Mouse (Mus musculus): ENCODE data around the gene Tmem206. TPM values are rescaled to one million over a fixed set of nuclear protein-coding genes. Genes with fewer than 3 reads are reported as not detected.
A peak's percentile ranks its signal among the peaks of the same experiment; 100 is the strongest.

The Tmem206 gene
- total RNA-seq, 4 experiments from 2014 or later, result 0.68 to 1.9 (median 0.84) TPM

DNA sequence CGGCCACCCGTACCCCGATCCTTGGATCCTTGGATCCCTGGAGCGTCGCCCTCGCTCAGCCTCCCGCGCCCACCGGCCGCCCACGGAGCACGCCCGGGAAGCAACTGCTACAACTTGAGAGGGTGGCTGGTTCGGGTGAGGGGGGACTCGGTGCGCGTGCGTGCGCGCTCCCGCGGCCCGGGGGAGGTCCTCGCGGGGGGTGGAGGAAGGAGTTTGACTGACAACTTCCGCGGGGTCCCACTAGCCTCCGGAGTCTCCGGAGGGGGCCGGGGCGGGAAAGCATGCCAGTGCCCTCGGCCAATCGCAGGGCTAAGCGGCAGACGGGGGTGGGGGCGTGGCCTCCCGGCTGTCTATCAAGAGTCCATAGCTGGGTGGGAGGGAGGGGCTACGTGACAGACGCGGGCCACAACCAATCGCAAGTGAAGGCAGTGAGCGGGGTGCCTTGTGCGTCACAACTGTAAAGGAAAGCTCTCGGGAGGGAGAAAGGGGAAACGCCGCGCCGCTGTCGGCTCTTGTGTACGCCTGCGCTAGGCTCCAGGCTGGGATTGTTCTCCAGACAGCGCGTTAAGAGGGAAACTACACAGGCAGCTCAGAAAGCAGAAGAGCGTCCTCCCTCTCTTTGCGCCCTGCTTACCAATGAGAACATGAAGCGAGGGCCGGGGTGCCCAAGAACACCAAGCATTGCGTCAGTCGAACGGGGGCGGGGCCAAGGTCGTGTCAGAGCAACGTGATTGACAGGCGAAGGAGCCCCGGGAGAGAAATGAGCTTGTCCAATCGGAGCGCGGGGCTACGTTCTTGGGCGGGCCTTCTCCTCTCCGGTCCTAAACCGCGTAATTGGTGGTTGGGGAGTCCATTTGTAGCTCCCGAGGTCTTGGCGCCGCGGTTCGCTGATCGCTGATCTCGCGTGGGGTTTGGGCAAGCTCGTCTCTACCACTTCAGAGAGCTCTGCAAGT, 71.5 kb downstream of the Tmem206 start:
- peak; percentile 99 for DNase-seq (ENCODE audit: low spot score in 2 of 2)

Other genes with a start within 250 kb of the Tmem206 start
- not detected for gene Batf3, start 228.1 kb upstream of the Tmem206 start, total RNA-seq (2022)
- not detected for gene Fam71a, start 161.1 kb upstream of the Tmem206 start, total RNA-seq (2022)
- gene Atf3, start 107.9 kb upstream of the Tmem206 start, total RNA-seq (2022), result 10 to 100 TPM in 1 of 4 experiments, 1 to 10 TPM in 3; 1.9 to 19.3 (median 7.4) TPM
- 10 to 100 TPM; 58.2 to 77.0 (median 71.4) TPM for gene Nenf, start 7.7 kb upstream of the Tmem206 start, total RNA-seq (2022)
- gene Ppp2r5a, start 77.4 kb downstream of the Tmem206 start, total RNA-seq (2022), result 10 to 100 TPM; 62.4 to 75.3 (median 67.2) TPM
- gene Dtl, start 249.6 kb downstream of the Tmem206 start, total RNA-seq (2022), result not detected
- 1 to 10 TPM; 4.6 to 5.9 (median 4.8) TPM for gene Ints7, start 249.7 kb downstream of the Tmem206 start, total RNA-seq (2022)

All from gastrocnemius, adult 8-10 months (tissue).